Mouse (Mus musculus) hindbrain, embryonic 11.5 days (tissue): ENCODE measurements around the gene Asb10. TPM values are rescaled to one million over a fixed set of nuclear protein-coding genes. Genes with fewer than 3 reads are reported as not detected.

Source experiments
- ATAC-seq: fragments of 200-750 bp; cut with Nextera tagmentation; 2 replicates; pipeline ENCODE4 v1.8.0; 2017; ENCODE audit warnings: mild to moderate bottlenecking, moderate TSS enrichment, moderate library complexity; ENCODE audit not compliant: low FRiP score
- DNase-seq: peaks from one replicate; pipeline ENCODE4 v3.0.0-alpha.2; 2015; ENCODE audit warnings: low spot score
- H3K27ac ChIP-seq: fragments of 300-500 bp; sonication (generic); 2 replicates; pipeline ENCODE4 v1.5.1; 2014; ENCODE audit warnings: mild to moderate bottlenecking, low read depth, low read length
- H3K27me3 ChIP-seq: fragments of 300-500 bp; sonication (generic); 2 replicates; pipeline ENCODE4 v1.6.1; 2014; ENCODE audit warnings: mild to moderate bottlenecking, low read length, moderate library complexity, mixed read lengths; ENCODE audit not compliant: control insufficient read depth, insufficient read depth
- H3K36me3 ChIP-seq: fragments of 300-500 bp; sonication (generic); 2 replicates; pipeline ENCODE4 v1.6.1; 2014; ENCODE audit warnings: mild to moderate bottlenecking, low read length, moderate library complexity, mixed read lengths; ENCODE audit not compliant: control insufficient read depth, insufficient read depth
- H3K4me1 ChIP-seq: fragments of 300-500 bp; sonication (generic); replicated peaks from 2 replicates; pipeline ENCODE4 v1.6.1; 2014; ENCODE audit warnings: low read length, mixed read lengths; ENCODE audit not compliant: control insufficient read depth, insufficient read depth
- H3K4me2 ChIP-seq: fragments of 300-500 bp; sonication (generic); replicated peaks from 2 replicates; pipeline ENCODE4 v1.6.1; 2014; ENCODE audit warnings: mild to moderate bottlenecking, low read depth, low read length
- H3K4me3 ChIP-seq: fragments of 300-500 bp; sonication (generic); 2 replicates; pipeline ENCODE4 v1.5.1; 2014; ENCODE audit warnings: low read depth, low read length
- H3K9ac ChIP-seq: fragments of 300-500 bp; sonication (generic); 2 replicates; pipeline ENCODE4 v1.6.1; 2014; ENCODE audit warnings: low read depth, low read length
- H3K9me3 ChIP-seq: fragments of 300-500 bp; sonication (generic); 2 replicates; pipeline ENCODE4 v1.6.1; 2016; ENCODE audit warnings: low read length; ENCODE audit not compliant: control insufficient read depth
- WGBS: fragments of 180-500 bp; shearing (Covaris S2); extraction: QIAGEN DNeasy Blood & Tissue Kit; methylation state at CpG from one replicate; pipeline ENCODE4 v1.1.7; 2014; 5-methylcytosine and 5-hydroxymethylcytosine counted together
- polyA plus RNA-seq: library from polyadenylated mRNA; unstranded; fragments of >200 nt; fragmentation: Nextera tagmentation; extraction: Ambion mirVana; gene quantifications from 2 replicates; pipeline ENCODE4 v1.2.1, GENCODE M21; 2014

Gene Asb10
- polyA plus RNA-seq, 1 experiment from 2014 or later = 0.20 TPM

- H3K4me1 ChIP-seq = peaks cover 6% of the 10 kb centered on the region
- H3K4me2 ChIP-seq = no peak overlapping the region
- H3K4me3 ChIP-seq = no peak overlapping the region
- WGBS = 89% methylated on average over 16 of the region's 16 CpGs
- no peaks in the 10 kb centered on the region for H3K9me3 ChIP-seq
- H3K36me3 ChIP-seq = peaks cover 20% of the 10 kb centered on the region
- ATAC-seq (no peak), DNase-seq (no peak)
- H3K27ac ChIP-seq = no peak overlapping the region
- no peaks in the 10 kb centered on the region for H3K27me3 ChIP-seq
- no peak overlapping the region for H3K9ac ChIP-seq
Measured at GRCm38 (mm10) chr5:24492546-24493285, 48.1 kb downstream of the Asb10 start.

- WGBS = 85% methylated on average over 14 of the region's 14 CpGs
- no peak overlapping the region for H3K4me2 ChIP-seq
- H3K9me3 ChIP-seq = no peaks in the 10 kb centered on the region
- no peak overlapping the region for H3K27ac ChIP-seq
- H3K27me3 ChIP-seq = no peaks in the 10 kb centered on the region; the same call in 1 of the 2 replicates
- ATAC-seq = no peak
- H3K9ac ChIP-seq = no peak overlapping the region
- H3K36me3 ChIP-seq = peaks cover 18% of the 10 kb centered on the region
- H3K4me3 ChIP-seq = no peak overlapping the region
- no peak for DNase-seq
- peaks cover 5% of the 10 kb centered on the region; the same call in 1 of the 2 replicates for H3K4me1 ChIP-seq
Measured at GRCm38 (mm10) chr5:24490413-24490920, 50.3 kb downstream of the Asb10 start.

GRCm38 (mm10) chr5:24486738-24487137 is 54.0 kb downstream of the Asb10 start:
- Histone ChIP-seq H3K9ac (no peak overlapping the region), H3K4me2 (no peak overlapping the region), H3K4me3 (no peak overlapping the region), H3K36me3 (peaks cover 7% of the 10 kb centered on the region), H3K27me3 (no peaks in the 10 kb centered on the region; the same call in 1 of the 2 replicates), H3K27ac (no peak overlapping the region), H3K4me1 (peaks cover 21% of the 10 kb centered on the region), H3K9me3 (no peaks in the 10 kb centered on the region)
- DNase-seq = no peak
- 94% methylated on average over 5 of the region's 5 CpGs for WGBS
- ATAC-seq = no peak

- peak; percentile 96 for DNase-seq
- no peak overlapping the region for H3K9ac ChIP-seq
- peaks cover 26% of the 10 kb centered on the region for H3K4me1 ChIP-seq
- 3% methylated on average over 8 of the region's 8 CpGs for WGBS
- no peak for ATAC-seq
- H3K36me3 ChIP-seq = peaks cover 4% of the 10 kb centered on the region
- H3K4me3 ChIP-seq = no peak overlapping the region
- H3K27me3 ChIP-seq = no peaks in the 10 kb centered on the region; the same call in 1 of the 2 replicates
- no peak overlapping the region for H3K27ac ChIP-seq
- H3K4me2 ChIP-seq = no peak overlapping the region
- no peaks in the 10 kb centered on the region for H3K9me3 ChIP-seq
Measured at GRCm38 (mm10) chr5:24486097-24486496, 54.7 kb downstream of the Asb10 start.

GRCm38 (mm10) chr5:24484963-24485362 is 55.8 kb downstream of the Asb10 start:
- DNase-seq = peak; percentile 49
- WGBS = 17% methylated on average over 22 of the region's 22 CpGs

GRCm38 (mm10) chr5:24483326-24483725 is 57.5 kb downstream of the Asb10 start:
- 25% methylated on average over 11 of the region's 11 CpGs for WGBS

More at GRCm38 (mm10) chr5:24484963-24485362, 55.8 kb downstream of the Asb10 start:
- Histone ChIP-seq H3K9me3 (no peaks in the 10 kb centered on the region), H3K27ac (peak overlapping the region; percentile 47; the same call in 1 of the 2 replicates), H3K9ac (peak overlapping the region; percentile 23; the same call in 1 of the 2 replicates), H3K36me3 (peaks cover 8% of the 10 kb centered on the region), H3K4me1 (peaks cover 32% of the 10 kb centered on the region), H3K27me3 (no peaks in the 10 kb centered on the region; the same call in 1 of the 2 replicates), H3K4me3 (no peak overlapping the region), H3K4me2 (peak overlapping the region; percentile 18)
- ATAC-seq = peak; percentile 13; the same call in 1 of the 2 replicates

More at GRCm38 (mm10) chr5:24483326-24483725, 57.5 kb downstream of the Asb10 start:
- Histone ChIP-seq H3K9me3 (no peaks in the 10 kb centered on the region), H3K4me1 (peaks cover 33% of the 10 kb centered on the region), H3K9ac (no peak overlapping the region), H3K27ac (0 out of 2 replicates have a peak overlapping the region, but pooled peaks have one; percentile 60), H3K4me2 (no peak overlapping the region), H3K36me3 (peaks cover 11% of the 10 kb centered on the region), H3K27me3 (no peaks in the 10 kb centered on the region; the same call in 1 of the 2 replicates), H3K4me3 (no peak overlapping the region)
- DNase-seq (peak; percentile 85), ATAC-seq (no peak)

Other genes starting within 250 kb of the Asb10 start
- 11.9 and 12.3 TPM in 2 replicates for gene Kcnh2, start 189.4 kb downstream of the Asb10 start, polyA plus RNA-seq
- 4.5 and 5.2 TPM in 2 replicates for gene Nos3, start 176.2 kb downstream of the Asb10 start, polyA plus RNA-seq
- 0.12 and 0.28 TPM in 2 replicates for gene Atg9b, start 148.8 kb downstream of the Asb10 start, polyA plus RNA-seq
- 29.7 and 31.7 TPM in 2 replicates for gene Abcb8, start 147.3 kb downstream of the Asb10 start, polyA plus RNA-seq
- 0.52 and 0.88 TPM in 2 replicates for gene Asic3, start 127.6 kb downstream of the Asb10 start, polyA plus RNA-seq
- gene Cdk5, start 117.4 kb downstream of the Asb10 start, polyA plus RNA-seq = 56.3 and 62.4 TPM in 2 replicates
- gene Slc4a2, start 117.1 kb downstream of the Asb10 start, polyA plus RNA-seq = 14.3 and 17.9 TPM in 2 replicates
- gene Fastk, start 95.7 kb downstream of the Asb10 start, polyA plus RNA-seq = 86.7 and 88.5 TPM in 2 replicates
- gene Tmub1, start 93.1 kb downstream of the Asb10 start, polyA plus RNA-seq = 30.0 and 33.6 TPM in 2 replicates
- gene Agap3, start 88.8 kb downstream of the Asb10 start, polyA plus RNA-seq = 38.8 and 50.1 TPM in 2 replicates
- gene Gbx1, start 13.8 kb downstream of the Asb10 start, polyA plus RNA-seq = 1.0 and 1.9 TPM in 2 replicates
- 0.14 TPM in 1 of 2 replicates, not detected in the other for gene 4931409K22Rik, start 15.8 kb upstream of the Asb10 start, polyA plus RNA-seq
- gene Abcf2, start 36.5 kb upstream of the Asb10 start, polyA plus RNA-seq = 121 and 136 TPM in 2 replicates
- gene Chpf2, start 45.8 kb upstream of the Asb10 start, polyA plus RNA-seq = 8.6 and 8.7 TPM in 2 replicates
- 42.3 and 45.9 TPM in 2 replicates for gene Smarcd3, start 83.4 kb upstream of the Asb10 start, polyA plus RNA-seq
- 36.0 and 37.3 TPM in 2 replicates for gene Nub1, start 144.6 kb upstream of the Asb10 start, polyA plus RNA-seq
- 15.4 and 17.5 TPM in 2 replicates for gene Wdr86, start 189.7 kb upstream of the Asb10 start, polyA plus RNA-seq
- 0.84 TPM in 1 of 2 replicates, not detected in the other for gene Crygn, start 217.0 kb upstream of the Asb10 start, polyA plus RNA-seq